Mouse (Mus musculus) embryo, embryonic 10.5 days (tissue): ENCODE measurements at regions not wholly inside any gene's neighbourhood (a gene's known extent, or its start where the extent isn't known, plus 50 kb on each side); places are given as distances from the start of the nearest gene placed in this dataset.
"Not testable (repeated sequence)": the region's sequence is repeated elsewhere in the genome, so short reads cannot be mapped to it uniquely, and the experiment has no call there.

Experiments used
- DNase-seq: peaks from one replicate; pipeline ENCODE4 v3.0.0-alpha.2; 2015; ENCODE audit warnings: low spot score

GRCm38 (mm10) chr14:102190786-102191185, 461.0 kb downstream of the Lmo7 start:
- DNase-seq = no peak

GRCm38 (mm10) chr14:102181269-102181668, 451.5 kb downstream of the Lmo7 start:
- DNase-seq = peak; percentile 26

GRCm38 (mm10) chr14:102171775-102172174, 442.0 kb downstream of the Lmo7 start:
- DNase-seq = no peak

- DNase-seq = no peak
Observed at GRCm38 (mm10) chr14:102161291-102162284, 431.8 kb downstream of the Lmo7 start.

GRCm38 (mm10) chr14:102150410-102150809, 420.7 kb downstream of the Lmo7 start:
- not testable (repeated sequence) for DNase-seq

GRCm38 (mm10) chr14:102142720-102143119, 413.0 kb downstream of the Lmo7 start:
- peak; percentile 25 for DNase-seq

GRCm38 (mm10) chr14:102138936-102139335, 409.2 kb downstream of the Lmo7 start:
- no peak for DNase-seq

- DNase-seq = no peak
Observed at GRCm38 (mm10) chr14:102118166-102118565, 388.4 kb downstream of the Lmo7 start.

- DNase-seq = no peak
Observed at GRCm38 (mm10) chr14:102106165-102106564, 376.4 kb downstream of the Lmo7 start.

- DNase-seq = no peak
Observed at GRCm38 (mm10) chr14:102094105-102094504, 364.3 kb downstream of the Lmo7 start.

- no peak for DNase-seq
Observed at GRCm38 (mm10) chr14:102092557-102092956, 362.8 kb downstream of the Lmo7 start.

- no peak for DNase-seq
Observed at GRCm38 (mm10) chr14:102048932-102049331, 319.2 kb downstream of the Lmo7 start.

GRCm38 (mm10) chr14:102048485-102048884, 318.7 kb downstream of the Lmo7 start:
- no peak for DNase-seq

GRCm38 (mm10) chr14:102038145-102038544, 308.4 kb downstream of the Lmo7 start:
- no peak for DNase-seq

GRCm38 (mm10) chr14:102037487-102037886, 307.7 kb downstream of the Lmo7 start:
- DNase-seq = no peak

GRCm38 (mm10) chr14:102031047-102031903, 301.5 kb downstream of the Lmo7 start:
- DNase-seq = no peak

GRCm38 (mm10) chr14:102024646-102025045, 294.9 kb downstream of the Lmo7 start:
- DNase-seq = peak; percentile 22

GRCm38 (mm10) chr14:102020161-102020605, 290.4 kb downstream of the Lmo7 start:
- peak; percentile 15 for DNase-seq

- DNase-seq = no peak
Observed at GRCm38 (mm10) chr14:102019320-102019719, 289.6 kb downstream of the Lmo7 start.

GRCm38 (mm10) chr14:102016572-102016971, 286.8 kb downstream of the Lmo7 start:
- DNase-seq = no peak

GRCm38 (mm10) chr14:102014976-102015603, 285.3 kb downstream of the Lmo7 start:
- no peak for DNase-seq

- no peak for DNase-seq
Observed at GRCm38 (mm10) chr14:102013238-102013637, 283.5 kb downstream of the Lmo7 start.
